Mouse (Mus musculus): ENCODE results near the gene St3gal3.

DNA sequence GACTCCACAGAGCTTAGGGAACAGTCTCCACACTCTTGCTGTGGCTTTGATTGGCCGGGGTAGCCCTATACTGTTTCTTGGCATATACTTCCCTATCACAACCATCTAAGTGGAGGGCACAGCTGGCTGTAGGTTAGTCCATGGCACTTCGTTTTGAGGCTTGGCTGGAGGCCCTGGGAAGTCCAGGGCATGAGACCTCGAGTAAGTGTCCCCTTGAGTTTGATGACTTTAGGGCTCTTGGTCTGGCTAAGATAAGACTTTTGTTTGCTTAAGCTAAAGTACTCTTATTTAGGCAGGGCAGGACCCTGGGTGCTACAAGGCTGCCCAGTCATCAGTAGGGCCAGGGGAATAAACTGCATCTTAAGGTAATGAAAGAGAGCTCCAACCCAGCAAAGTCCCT, 236.6 kb downstream of the St3gal3 start:
- TF ChIP-seq CTCF (IDR thresholded peaks at IDR 0.05; ENCODE audit: low read depth) (no peak), EP300 (IDR thresholded peaks at IDR 0.05; ENCODE audit: low read depth) (no peak)
